Mouse (Mus musculus) bone marrow macrophage, adult 2 months (primary cell): ENCODE results near the gene Tmem238. TPM values are rescaled to one million over a fixed set of nuclear protein-coding genes. Genes with fewer than 3 reads are reported as not detected.
A peak's percentile ranks its signal among the peaks of the same experiment; 100 is the strongest.

Source experiments
- H3K27ac ChIP-seq: 2 replicates; pipeline ENCODE4 v1.5.1; 2012; ENCODE audit warnings: low read depth, low read length; ENCODE audit not compliant: insufficient read depth
- H3K4me1 ChIP-seq: 2 replicates; pipeline ENCODE4 v1.6.1; 2012; ENCODE audit warnings: low read length; ENCODE audit not compliant: control insufficient read depth, insufficient read depth
- H3K4me3 ChIP-seq: 2 replicates; pipeline ENCODE4 v1.5.1; 2012; ENCODE audit warnings: mild to moderate bottlenecking, low read length, moderate library complexity; ENCODE audit not compliant: insufficient read depth
- CTCF ChIP-seq: IDR thresholded peaks from 2 replicates; pipeline ENCODE4 v1.5.1; 2012; ENCODE audit warnings: low read depth, mild to moderate bottlenecking, low read length, moderate library complexity
- POLR2A ChIP-seq: IDR thresholded peaks from 2 replicates; pipeline ENCODE4 v1.6.1; 2012; ENCODE audit warnings: mild to moderate bottlenecking, low read depth, low read length, borderline replicate concordance
- polyA plus RNA-seq: library from polyadenylated mRNA; stranded (reverse); fragments of >200 nt; gene quantifications from 2 replicates; pipeline ENCODE4 v1.2.4, GENCODE M21; 2012; ENCODE audit not compliant: missing spikeins, insufficient read depth, insufficient read length

Tmem238 gene
- polyA plus RNA-seq, 1 experiment = 3.6 TPM

- Histone ChIP-seq H3K27ac (peak overlapping the region; percentile 37; the same call in 1 of the 2 replicates), H3K4me3 (peak overlapping the region; percentile 56), H3K4me1 (peaks cover 16% of the 10 kb centered on the region)
- TF ChIP-seq POLR2A (no peak), CTCF (no peak)
Observed at GRCm38 (mm10) chr7:4739041-4739543, 50.4 kb downstream of the Tmem238 start.

Other genes starting within 250 kb of the Tmem238 start
- not detected in 2 replicates for gene Syt5, start 242.1 kb downstream of the Tmem238 start, polyA plus RNA-seq
- not detected in 2 replicates for gene Ptprh, start 185.6 kb downstream of the Tmem238 start, polyA plus RNA-seq
- 10.9 and 14.8 TPM in 2 replicates for gene Tmem86b, start 158.2 kb downstream of the Tmem238 start, polyA plus RNA-seq
- 84.8 and 90.0 TPM in 2 replicates for gene Ppp6r1, start 130.6 kb downstream of the Tmem238 start, polyA plus RNA-seq
- gene Hspbp1, start 104.6 kb downstream of the Tmem238 start, polyA plus RNA-seq = 24.7 and 26.7 TPM in 2 replicates
- 0.64 TPM in 1 of 2 replicates, not detected in the other for gene Brsk1, start 99.1 kb downstream of the Tmem238 start, polyA plus RNA-seq
- gene Tmem150b, start 64.4 kb downstream of the Tmem238 start, polyA plus RNA-seq = 33.6 and 36.4 TPM in 2 replicates
- gene Kmt5c, start 49.5 kb downstream of the Tmem238 start, polyA plus RNA-seq = 109 and 120 TPM in 2 replicates
- gene Cox6b2, start 36.6 kb downstream of the Tmem238 start, polyA plus RNA-seq = 8.0 and 8.1 TPM in 2 replicates
- gene Fam71e2, start 18.4 kb downstream of the Tmem238 start, polyA plus RNA-seq = not detected in 2 replicates
- not detected in 2 replicates for gene Il11, start 6.8 kb downstream of the Tmem238 start, polyA plus RNA-seq
- not detected in 2 replicates for gene Tmem190, start 6.7 kb downstream of the Tmem238 start, polyA plus RNA-seq
- gene Rpl28, start 3.2 kb upstream of the Tmem238 start, polyA plus RNA-seq = 636 and 681 TPM in 2 replicates
- 109 and 131 TPM in 2 replicates for gene Ube2s, start 22.9 kb upstream of the Tmem238 start, polyA plus RNA-seq
- gene Shisa7, start 55.0 kb upstream of the Tmem238 start, polyA plus RNA-seq = not detected in 2 replicates
- gene Isoc2b, start 80.6 kb upstream of the Tmem238 start, polyA plus RNA-seq = 20.4 and 21.2 TPM in 2 replicates
- 15.5 and 16.4 TPM in 2 replicates for gene Isoc2a, start 87.5 kb upstream of the Tmem238 start, polyA plus RNA-seq
- gene Gm36210, start 116.9 kb upstream of the Tmem238 start, polyA plus RNA-seq = not detected in 2 replicates
- 7.1 and 8.7 TPM in 2 replicates for gene Zfp628, start 125.6 kb upstream of the Tmem238 start, polyA plus RNA-seq
- gene Nat14, start 132.4 kb upstream of the Tmem238 start, polyA plus RNA-seq = 0.78 and 1.6 TPM in 2 replicates
- gene Ssc5d, start 136.1 kb upstream of the Tmem238 start, polyA plus RNA-seq = 0.24 TPM in 1 of 2 replicates, not detected in the other
- gene Sbk2, start 174.8 kb upstream of the Tmem238 start, polyA plus RNA-seq = 0.58 TPM in 1 of 2 replicates, not detected in the other
- gene Sbk3, start 181.5 kb upstream of the Tmem238 start, polyA plus RNA-seq = not detected in 2 replicates
- 33.6 and 34.6 TPM in 2 replicates for gene Zfp579, start 206.5 kb upstream of the Tmem238 start, polyA plus RNA-seq
- gene Zfp524, start 224.8 kb upstream of the Tmem238 start, polyA plus RNA-seq = 32.9 and 36.4 TPM in 2 replicates
- gene Fiz1, start 225.0 kb upstream of the Tmem238 start, polyA plus RNA-seq = 20.5 and 23.6 TPM in 2 replicates
- gene Gm44973, start 225.8 kb upstream of the Tmem238 start, polyA plus RNA-seq = not detected in 2 replicates
- 19.8 and 30.1 TPM in 2 replicates for gene Zfp865, start 230.7 kb upstream of the Tmem238 start, polyA plus RNA-seq
- gene Ccdc106, start 230.9 kb upstream of the Tmem238 start, polyA plus RNA-seq = 0.43 and 0.61 TPM in 2 replicates
- not detected in 2 replicates for gene 4632433K11Rik, start 244.5 kb upstream of the Tmem238 start, polyA plus RNA-seq
- gene Zfp784, start 248.8 kb upstream of the Tmem238 start, polyA plus RNA-seq = 2.6 and 3.8 TPM in 2 replicates